Comparison of ENCODE assay signal across 9 mouse cellular contexts in genomic region chr19:53420924-53421582, GRCm38 (mm10). TPM values are rescaled to one million over a fixed set of nuclear protein-coding genes. Genes with fewer than 3 reads are reported as not detected.
A peak's percentile ranks its signal among the peaks of the same experiment; 100 is the strongest.
DNase-seq lines count a peak whose midpoint lies in the region; ATAC-seq and TF ChIP-seq lines count a peak whose summit lies in the region.
"Had no signal": no experiment of that assay in that cellular context is flagged by ENCODE, and none has a peak within 500 bp of the region (broad histone marks: within the 10 kb centered on the region; RNA-seq: fewer than 3 reads in every experiment).

No protein-coding gene starts in this region.

- H3K79me2 ChIP-seq in MEL (ENCODE audit: control insufficient read depth, insufficient read depth, low read length, poor library complexity), result no peaks in the 10 kb centered on the region

- 2% methylated on average over 19 of the region's 19 CpGs for WGBS in forebrain, embryonic 14.5 days
- 5% methylated on average over 19 of the region's 19 CpGs for WGBS in lung, postnatal 0 days
- 4% methylated on average over 19 of the region's 19 CpGs for WGBS in olfactory bulb, adult 2 months

- peak; percentile 52 to 73; a peak in 2 of 4 replicates for TF ChIP-seq POLR2A in MEL (IDR thresholded peaks at IDR 0.05; ENCODE audit: control insufficient read depth in 1 of 2, insufficient read depth in 1 of 2, low read depth in 1 of 2, low read length in 2 of 2, poor library complexity in 1 of 2)
- TF ChIP-seq POLR2A in olfactory bulb, adult 2 months (IDR thresholded peaks at IDR 0.05; ENCODE audit: insufficient read depth, low read depth, low read length), result no peak

- H3K4me1 ChIP-seq in MEL (ENCODE audit: control insufficient read depth in 1 of 2, insufficient read depth in 2 of 2, low read length in 2 of 2), result peaks cover 3 to 22% of the 10 kb centered on the region in 2 experiments
- H3K4me1 ChIP-seq in forebrain, embryonic 14.5 days (ENCODE audit: control insufficient read depth, insufficient read depth, low read length), result no peaks in the 10 kb centered on the region; the same call in 1 of the 2 replicates
- H3K4me1 ChIP-seq in lung, postnatal 0 days (ENCODE audit: insufficient read depth, low read depth, low read length), result peaks cover 8% of the 10 kb centered on the region; the same call in 1 of the 2 replicates
- peaks cover 34% of the 10 kb centered on the region for H3K4me1 ChIP-seq in olfactory bulb, adult 2 months (ENCODE audit: control insufficient read depth, insufficient read depth, low read length)

- no peak for TF ChIP-seq RAD21 in MEL (IDR thresholded peaks at IDR 0.05; ENCODE audit: low read depth, low read length)

- TF ChIP-seq EP300 in MEL (IDR thresholded peaks at IDR 0.05; ENCODE audit: low read depth in 1 of 2, low read length in 2 of 2), result no peak; a peak in 1 of 4 replicates
- TF ChIP-seq EP300 in lung, postnatal 0 days (IDR thresholded peaks at IDR 0.05), result no peak

- H3K27ac ChIP-seq in MEL (ENCODE audit: control insufficient read depth, low read depth, low read length), result peak overlapping the region; percentile 86
- no peak overlapping the region for H3K27ac ChIP-seq in forebrain, embryonic 14.5 days (ENCODE audit: low read depth, low read length)
- H3K27ac ChIP-seq in lung, postnatal 0 days (ENCODE audit: low read length), result peak overlapping the region; percentile 22; the same call in 1 of the 2 replicates
- H3K27ac ChIP-seq in olfactory bulb, adult 2 months (ENCODE audit: insufficient read depth, low read depth, low read length), result peak overlapping the region; percentile 60; the same call in 1 of the 2 replicates

- peak; percentile 96 for ATAC-seq in forebrain, embryonic 14.5 days
- peak; percentile 47 to 51 for ATAC-seq in hematopoietic stem cell, adult 5-6 weeks (replicated peaks in 1 of 2; ENCODE audit: insufficient read depth in 1 of 2, low FRiP score in 2 of 2, low TSS enrichment in 1 of 2, low read depth in 1 of 2, poor library complexity in 2 of 2, severe bottlenecking in 2 of 2)
- peak; percentile 90 for ATAC-seq in lung, postnatal 0 days

- peaks cover 0 to 3% of the 10 kb centered on the region in 2 experiments; a peak in 2 of 4 replicates for H3K36me3 ChIP-seq in MEL (ENCODE audit: control insufficient read depth in 1 of 2, insufficient read depth in 2 of 2, low read length in 2 of 2)
- H3K36me3 ChIP-seq in forebrain, embryonic 14.5 days (ENCODE audit: control insufficient read depth, insufficient read depth, low read length), result no peaks in the 10 kb centered on the region
- H3K36me3 ChIP-seq in lung, postnatal 0 days (ENCODE audit: insufficient read depth, low read length), result no peaks in the 10 kb centered on the region

- H3K9me3 ChIP-seq in MEL (replicated peaks; ENCODE audit: insufficient read depth, low read length), result no peaks in the 10 kb centered on the region
- H3K9me3 ChIP-seq in forebrain, embryonic 14.5 days (replicated peaks; ENCODE audit: control insufficient read depth, low read length), result no peaks in the 10 kb centered on the region
- H3K9me3 ChIP-seq in lung, postnatal 0 days (ENCODE audit: low read length), result no peaks in the 10 kb centered on the region

- peak; percentile 98 for DNase-seq in MEL (ENCODE audit: low read depth, low spot score)
- DNase-seq in cerebellum, adult 11-12 months, result peak; percentile 73
- DNase-seq in forebrain, embryonic 14.5 days (ENCODE audit: low spot score), result peak; percentile 86
- peak; percentile 56 for DNase-seq in layer of hippocampus, adult 9-11 months
- peak; percentile 93 for DNase-seq in lung, postnatal 0 days (ENCODE audit: low spot score)
- peak; percentile 56 to 76 for DNase-seq in thymus, adult 18-20 months

- peak overlapping the region; percentile 58 to 62 for H3K4me3 ChIP-seq in MEL (ENCODE audit: control insufficient read depth in 1 of 2, insufficient read depth in 1 of 2, low read depth in 2 of 2, low read length in 2 of 2)
- H3K4me3 ChIP-seq in forebrain, embryonic 14.5 days (ENCODE audit: low read depth, low read length), result peak overlapping the region; percentile 33
- peak overlapping the region; percentile 12; the same call in 1 of the 2 replicates for H3K4me3 ChIP-seq in lung, postnatal 0 days (ENCODE audit: low read depth, low read length)
- H3K4me3 ChIP-seq in olfactory bulb, adult 2 months (ENCODE audit: insufficient read depth, low read depth, low read length), result peak overlapping the region; percentile 38

- no peak for TF ChIP-seq CTCF in MEL (IDR thresholded peaks at IDR 0.05 in 2 of 3, conservative IDR thresholded peaks at IDR 0.05 in 1 of 3; ENCODE audit: control insufficient read depth in 1 of 3, insufficient read depth in 1 of 3, low read depth in 2 of 3, low read length in 3 of 3, poor library complexity in 1 of 3, severe bottlenecking in 1 of 3)
- no peak for TF ChIP-seq CTCF in lung, postnatal 0 days (IDR thresholded peaks at IDR 0.05)
- TF ChIP-seq CTCF in olfactory bulb, adult 2 months (IDR thresholded peaks at IDR 0.05; ENCODE audit: insufficient read depth, low read depth, low read length), result no peak

- peak overlapping the region; percentile 63 for H3K4me2 ChIP-seq in forebrain, embryonic 14.5 days (ENCODE audit: low read length)
- peak overlapping the region; percentile 62 for H3K4me2 ChIP-seq in lung, postnatal 0 days (replicated peaks; ENCODE audit: low read depth, low read length)

- H3K9ac ChIP-seq in MEL (ENCODE audit: control insufficient read depth, low read depth, low read length, poor library complexity, severe bottlenecking), result peak overlapping the region; percentile 65
- H3K9ac ChIP-seq in forebrain, embryonic 14.5 days (ENCODE audit: low read length), result peak overlapping the region; percentile 42; the same call in 1 of the 2 replicates
- no peak overlapping the region for H3K9ac ChIP-seq in lung, postnatal 0 days (replicated peaks; ENCODE audit: low read depth)

- no peaks in the 10 kb centered on the region for H3K27me3 ChIP-seq in MEL (ENCODE audit: control insufficient read depth in 1 of 2, insufficient read depth in 2 of 2, low read length in 2 of 2)
- H3K27me3 ChIP-seq in forebrain, embryonic 14.5 days (replicated peaks; ENCODE audit: control insufficient read depth, insufficient read depth, low read length), result no peaks in the 10 kb centered on the region
- H3K27me3 ChIP-seq in lung, postnatal 0 days (replicated peaks; ENCODE audit: insufficient read depth, low read length), result no peaks in the 10 kb centered on the region

TF ChIP-seq in MEL, 35 proteins besides CTCF, POLR2A, EP300 and RAD21 (continues in another document):
- TF ChIP-seq POLR2AphosphoS5 (IDR thresholded peaks at IDR 0.05; ENCODE audit: borderline replicate concordance, low read depth, low read length) (0 out of 2 replicates have a peak, but pooled peaks have one; percentile 34), ZC3H11A (IDR thresholded peaks at IDR 0.05; ENCODE audit: low read depth, low read length) (no peak), ZKSCAN1 (IDR thresholded peaks at IDR 0.05; ENCODE audit: low read depth, low read length) (no peak), MYB (IDR thresholded peaks at IDR 0.05; ENCODE audit: low read depth, low read length) (no peak), E2F4 (IDR thresholded peaks at IDR 0.05; ENCODE audit: borderline replicate concordance, low read depth, low read length) (no peak), MEF2A (IDR thresholded peaks at IDR 0.05; ENCODE audit: extremely low read depth, insufficient replicate concordance, low read depth, low read length, poor library complexity, severe bottlenecking) (no peak), GATA1 (IDR thresholded peaks at IDR 0.05; ENCODE audit: low read depth, low read length) (no peak), SMC3 (IDR thresholded peaks at IDR 0.05; ENCODE audit: low read depth, low read length) (peak; percentile 23), ELF1 (IDR thresholded peaks at IDR 0.05; ENCODE audit: low read depth, low read length) (0 out of 2 replicates have a peak, but pooled peaks have one; percentile 7), MXI1 (IDR thresholded peaks at IDR 0.05; ENCODE audit: low read depth, low read length) (peak; percentile 41; the same call in 1 of the 2 replicates), MAX (IDR thresholded peaks at IDR 0.05; ENCODE audit: low read length) (no peak; the same call in 1 of the 2 replicates), CHD1 (IDR thresholded peaks at IDR 0.05; ENCODE audit: low read depth, low read length) (no peak), TAL1 (IDR thresholded peaks at IDR 0.05; ENCODE audit: low read length) (no peak), UBTF (IDR thresholded peaks at IDR 0.05; ENCODE audit: borderline replicate concordance, insufficient read depth, low read depth, low read length) (no peak), MAFK (IDR thresholded peaks at IDR 0.05; ENCODE audit: borderline replicate concordance, low read depth, low read length) (no peak), CHD2 (IDR thresholded peaks at IDR 0.05; ENCODE audit: low read length) (peak; percentile 76), MAZ (IDR thresholded peaks at IDR 0.05; ENCODE audit: low read depth, low read length) (peak; percentile 66; the same call in 1 of the 2 replicates), NELFE (IDR thresholded peaks at IDR 0.05; ENCODE audit: low read depth, low read length) (peak; percentile 59), MYC (IDR thresholded peaks at IDR 0.05; ENCODE audit: low read depth, low read length) (no peak), USF2 (IDR thresholded peaks at IDR 0.05; ENCODE audit: borderline replicate concordance in 1 of 2, insufficient read depth in 1 of 2, low read depth in 1 of 2, low read length in 2 of 2) (no peak), BHLHE40 (IDR thresholded peaks at IDR 0.05; ENCODE audit: borderline replicate concordance, low read depth, low read length) (no peak), RCOR1 (IDR thresholded peaks at IDR 0.05; ENCODE audit: low read depth, low read length) (no peak)

RNA-seq across cellular contexts. Expression of gene Smndc1, which starts 30.7 kb away (rescaled TPM):
- total RNA-seq in MEL (2012; rRNA removed), result 27.5 and 29.3 TPM in 2 replicates
- 100 to 1,000 TPM; 114 to 166 TPM for polyA plus RNA-seq in MEL (2012; ENCODE audit: insufficient read depth in 1 of 2, insufficient read length in 2 of 2, low read depth in 1 of 2, low replicate concordance in 2 of 2, missing spikeins in 1 of 2)
- polyA plus RNA-seq in forebrain, embryonic 14.5 days (2014; fragmentation: Nextera tagmentation; extraction: Ambion mirVana), result 41.5 and 44.5 TPM in 2 replicates
- total RNA-seq in hematopoietic stem cell, adult 5-6 weeks (2017), result 42.6 and 43.6 TPM in 2 replicates
- polyA plus RNA-seq in lung, postnatal 0 days (2015; fragmentation: Nextera tagmentation; extraction: Ambion mirVana), result 35.8 and 40.0 TPM in 2 replicates
- polyA plus RNA-seq in olfactory bulb, adult 2 months (2012; ENCODE audit: insufficient read depth, insufficient read length, low replicate concordance, missing spikeins), result not detected in 2 replicates

RNA-seq across cellular contexts. Expression of gene Gm10197, which starts 49.5 kb away (rescaled TPM):
- total RNA-seq in MEL (2012; rRNA removed), result 4.8 and 5.4 TPM in 2 replicates
- polyA plus RNA-seq in MEL (2012; ENCODE audit: insufficient read depth in 1 of 2, insufficient read length in 2 of 2, low read depth in 1 of 2, low replicate concordance in 2 of 2, missing spikeins in 1 of 2), result 10 to 100 TPM in 1 of 2 experiments, not detected in 1; 53.0 TPM
- polyA plus RNA-seq in forebrain, embryonic 14.5 days (2014; fragmentation: Nextera tagmentation; extraction: Ambion mirVana), result 7.2 TPM in 1 of 2 replicates, not detected in the other
- not detected in 2 replicates for total RNA-seq in hematopoietic stem cell, adult 5-6 weeks (2017)
- 2.2 TPM in 1 of 2 replicates, not detected in the other for polyA plus RNA-seq in lung, postnatal 0 days (2015; fragmentation: Nextera tagmentation; extraction: Ambion mirVana)
- not detected in 2 replicates for polyA plus RNA-seq in olfactory bulb, adult 2 months (2012; ENCODE audit: insufficient read depth, insufficient read length, low replicate concordance, missing spikeins)
- total RNA-seq: layer of hippocampus, postnatal 25 days had no signal

Comparison
In these comparisons a context has a peak if more than half of its experiments do, and no peak if none do; other contexts are left out.
1. RNA of gene Smndc1, which starts 30.7 kb away (polyA plus RNA-seq): 114 to 166 TPM in MEL, 41.5 to 44.5 TPM in forebrain, embryonic 14.5 days and 35.8 to 40.0 TPM in lung, postnatal 0 days; not detected in olfactory bulb, adult 2 months; every median in the first group is over 10 times any median in the second.
2. Peak in every context shown above with its lines, with median percentiles within 50 percentile points of each other: DNase-seq, H3K4me3 ChIP-seq and ATAC-seq.